Mouse (Mus musculus) stomach, postnatal 0 days (tissue): ENCODE results near the gene Stard3nl.

Source experiments
- CTCF ChIP-seq: IDR thresholded peaks from 2 replicates; pipeline ENCODE4 v1.5.1; 2016; ENCODE audit warnings: antibody characterized with exemption, low read depth, mild to moderate bottlenecking, moderate library complexity
- EP300 ChIP-seq: optimal IDR thresholded peaks from 2 replicates; pipeline ENCODE3; 2016; ENCODE audit warnings: antibody characterized with exemption

- TF ChIP-seq CTCF (no peak), EP300 (no peak)
Measured at GRCm38 (mm10) chr13:19356720-19357119, 38.9 kb downstream of the Stard3nl start.
